Mouse (Mus musculus) cerebellum, adult 8-10 months (tissue): Measurements from ENCODE around the gene Phkg2.

Source experiments
- DNase-seq: peaks from one replicate; pipeline ENCODE4 v3.0.0; 2022

Phkg2 gene

DNA sequence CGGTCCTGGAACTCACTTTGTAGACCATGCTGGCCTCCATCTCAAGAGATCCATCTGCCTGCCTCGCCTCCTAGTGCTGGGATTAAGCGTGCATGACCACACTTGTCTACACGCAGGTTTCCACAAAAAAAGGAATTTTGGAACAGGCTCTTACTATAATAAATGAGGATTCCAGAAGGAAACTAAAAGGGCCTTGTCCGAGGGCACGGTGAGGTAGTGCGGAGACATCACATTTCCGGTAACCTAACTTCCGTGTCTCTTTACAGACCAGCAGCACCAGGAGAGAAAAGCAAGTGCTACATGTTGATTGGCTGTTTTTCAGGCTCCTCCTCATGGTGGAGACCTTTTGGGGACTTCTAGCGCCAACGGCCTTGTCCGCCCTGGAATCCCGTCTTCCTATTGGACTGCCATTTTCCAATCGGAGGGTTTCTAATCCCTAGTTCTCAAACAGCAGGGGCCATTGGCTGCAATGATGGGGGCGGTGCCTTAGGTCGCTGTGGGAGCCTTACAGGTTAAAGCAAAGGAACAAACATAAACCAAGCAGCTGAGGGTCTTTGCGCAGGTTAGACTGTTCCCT is at the start of gene Phkg2:
Phkg2 (plus strand) TSS at position 446 of the 577 bp plus-strand sequence.
- DNase-seq = peak; percentile 89

DNA sequence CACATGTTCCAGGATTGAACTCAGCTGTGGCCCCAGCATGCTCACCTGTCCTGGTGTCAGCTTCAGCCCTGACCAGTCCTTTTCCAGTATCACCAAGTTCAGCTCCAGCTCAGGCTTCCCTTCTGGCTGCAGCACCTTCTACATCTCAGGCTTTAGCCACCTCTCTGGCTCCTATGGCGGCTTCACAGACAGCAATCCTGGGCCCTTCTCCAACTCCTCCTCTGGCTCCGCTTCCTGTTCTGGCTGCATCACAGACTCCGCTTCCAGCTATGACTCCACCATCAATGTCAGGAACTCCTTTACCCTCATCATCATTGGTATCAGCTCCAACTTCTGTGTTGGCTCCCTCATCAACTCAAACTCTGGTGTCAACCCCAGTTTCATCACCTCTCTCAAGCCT is 31.5 kb upstream of the Phkg2 start:
- DNase-seq = no peak

DNA sequence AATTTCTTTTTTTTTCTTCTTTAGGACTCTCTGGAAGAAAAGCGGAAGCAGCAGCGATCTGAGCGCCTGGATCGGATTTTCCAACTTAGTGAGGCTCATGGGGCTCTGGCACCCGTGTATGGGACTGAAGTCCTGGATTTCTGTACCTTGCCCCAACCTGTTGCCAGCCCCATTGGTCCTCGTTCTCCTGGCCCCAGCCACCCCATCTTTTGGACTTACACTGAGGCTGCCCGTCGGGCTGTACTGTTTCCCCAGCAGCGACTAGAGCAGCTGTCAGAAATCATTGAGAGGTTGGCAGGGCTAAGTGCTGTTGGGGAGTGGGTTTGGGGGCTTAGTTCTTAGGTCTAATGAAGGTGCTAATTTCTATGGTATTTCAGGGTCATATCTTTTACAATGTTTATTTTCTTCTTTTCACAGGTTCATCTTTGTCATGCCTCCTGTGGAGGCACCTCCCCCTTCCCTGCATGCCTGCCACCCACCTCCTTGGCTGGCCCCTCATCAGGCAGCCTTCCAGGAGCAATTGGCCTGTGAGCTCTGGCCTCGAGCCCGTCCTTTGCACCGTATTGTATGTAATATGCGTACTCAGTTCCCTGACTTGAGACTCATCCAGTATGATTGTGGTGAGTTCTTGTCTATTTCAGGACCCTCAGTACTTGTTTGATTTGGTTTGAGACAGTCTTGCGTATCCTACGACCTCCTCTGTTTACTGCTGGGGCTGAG is 23.9 kb upstream of the Phkg2 start:
- peak; percentile 70 for DNase-seq

- DNase-seq = no peak
These were observed 21.6 kb upstream of the Phkg2 start for GRCm38 (mm10) chr7:127551558-127551957.

GRCm38 (mm10) chr7:127560580-127560979 is 12.6 kb upstream of the Phkg2 start:
- no peak for DNase-seq

DNA sequence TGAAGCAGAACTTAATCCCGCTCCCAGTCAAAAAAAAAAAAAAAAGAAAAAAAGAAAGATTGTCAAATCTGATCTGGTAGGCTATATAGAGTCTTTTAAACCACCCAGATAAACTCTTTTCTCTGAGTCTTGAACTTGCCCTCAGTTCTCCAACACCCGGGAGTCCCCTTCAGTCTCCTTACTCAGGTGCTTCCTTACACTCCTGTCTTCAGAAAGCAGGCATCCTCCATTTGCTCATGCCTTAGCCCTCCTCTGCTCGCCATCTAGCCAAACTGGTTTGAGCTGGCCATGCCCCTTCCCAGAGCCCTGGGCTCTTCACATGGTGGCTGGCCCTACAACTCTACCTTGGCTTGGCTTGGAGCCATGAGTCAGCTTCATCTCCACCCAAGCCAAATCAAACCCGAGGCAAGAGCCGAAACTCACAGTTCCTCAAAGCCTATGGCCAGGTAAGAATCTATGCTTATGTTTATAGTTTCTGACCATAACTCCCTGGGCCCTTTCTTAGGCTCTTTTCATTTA is 11.7 kb upstream of the Phkg2 start, which contains the start of gene Tmem265:
Tmem265 (plus strand) TSS at position 51 of the 519 bp plus-strand sequence.
- no peak for DNase-seq

DNA sequence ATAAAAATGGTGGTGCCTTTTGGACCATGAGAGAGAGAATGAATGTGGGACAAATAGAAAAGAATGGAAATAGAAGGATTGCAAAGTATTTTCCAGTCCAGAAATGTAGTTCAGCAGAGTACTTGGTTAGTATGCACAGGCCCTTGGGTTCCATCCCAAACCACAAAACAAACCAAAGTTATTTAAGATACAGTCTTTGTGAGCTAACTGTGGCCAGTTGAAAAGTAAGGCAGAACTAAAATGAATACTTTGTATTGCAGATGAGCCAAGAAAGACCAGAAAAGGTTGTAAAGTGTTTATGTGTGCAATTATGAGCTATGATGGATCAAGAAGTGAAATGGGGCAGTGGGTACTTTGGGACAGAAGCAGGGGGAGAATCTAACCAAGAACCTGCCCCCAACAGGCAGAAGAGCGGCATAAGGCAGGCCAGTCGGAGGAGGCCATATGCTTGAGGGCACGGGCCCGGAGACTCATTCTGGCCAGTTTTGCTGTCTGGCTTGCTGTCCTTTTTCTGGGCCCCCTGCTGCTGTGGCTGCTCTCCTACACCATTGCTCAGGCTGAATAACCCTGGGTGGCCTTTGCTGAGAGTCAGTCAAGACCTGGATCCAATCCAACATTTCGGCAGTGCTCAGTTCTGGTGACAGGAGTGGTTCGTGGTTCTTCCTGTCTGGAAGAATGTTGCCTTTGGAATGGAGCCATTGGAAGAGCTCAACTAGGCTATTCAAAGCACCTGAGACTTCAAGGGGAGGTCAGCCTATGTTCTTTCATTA is 8.6 kb upstream of the Phkg2 start:
- DNase-seq = peak; percentile 91

- peak; percentile 38 for DNase-seq
These were observed 416 bp downstream of the Phkg2 start for GRCm38 (mm10) chr7:127573503-127574008.

GRCm38 (mm10) chr7:127574115-127574514 is 975 bp downstream of the Phkg2 start:
- no peak for DNase-seq

GRCm38 (mm10) chr7:127583260-127583659 is 10.1 kb downstream of the Phkg2 start:
- DNase-seq = no peak

GRCm38 (mm10) chr7:127585031-127585430 is 11.9 kb downstream of the Phkg2 start:
- DNase-seq = no peak

DNA sequence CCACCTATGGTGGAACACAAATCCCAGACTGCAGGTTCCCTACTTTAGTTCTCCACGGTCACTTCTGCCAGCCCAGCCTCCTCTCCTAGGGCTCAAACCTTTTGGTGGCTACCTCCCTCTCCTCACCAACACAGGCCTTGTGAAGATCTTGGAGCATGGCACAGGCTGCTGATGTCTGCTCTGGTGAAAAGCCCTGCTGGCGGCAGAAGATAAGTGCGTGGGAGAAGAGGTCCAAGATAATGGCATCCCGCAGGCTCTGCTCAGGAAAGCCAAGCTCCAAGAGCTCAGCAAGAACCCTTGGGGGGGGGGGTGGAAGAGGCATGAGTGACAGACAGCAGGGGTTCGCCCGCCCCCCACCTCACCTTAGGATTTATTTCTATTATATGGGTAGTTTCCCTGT is 13.0 kb downstream of the Phkg2 start:
- DNase-seq = no peak

DNA sequence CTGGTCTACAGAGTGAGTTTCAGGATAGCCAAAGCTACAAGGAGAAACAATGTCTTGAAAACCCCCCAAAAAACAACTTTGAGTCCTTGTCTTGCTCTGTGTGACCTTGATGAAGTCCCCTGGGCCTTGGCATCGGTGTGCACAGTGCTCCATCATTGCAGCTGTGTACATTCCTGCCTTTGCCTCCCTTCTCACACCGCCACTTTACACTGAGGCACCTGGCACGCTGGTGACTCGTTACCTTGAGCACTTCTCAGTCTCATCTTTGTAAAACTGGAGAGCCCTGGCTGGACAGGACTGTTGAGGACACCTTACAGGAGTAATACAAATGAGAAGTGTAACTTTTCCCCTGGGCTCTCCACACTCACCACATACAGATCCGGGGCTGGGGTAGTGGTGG is 14.1 kb downstream of the Phkg2 start:
- no peak for DNase-seq

DNA sequence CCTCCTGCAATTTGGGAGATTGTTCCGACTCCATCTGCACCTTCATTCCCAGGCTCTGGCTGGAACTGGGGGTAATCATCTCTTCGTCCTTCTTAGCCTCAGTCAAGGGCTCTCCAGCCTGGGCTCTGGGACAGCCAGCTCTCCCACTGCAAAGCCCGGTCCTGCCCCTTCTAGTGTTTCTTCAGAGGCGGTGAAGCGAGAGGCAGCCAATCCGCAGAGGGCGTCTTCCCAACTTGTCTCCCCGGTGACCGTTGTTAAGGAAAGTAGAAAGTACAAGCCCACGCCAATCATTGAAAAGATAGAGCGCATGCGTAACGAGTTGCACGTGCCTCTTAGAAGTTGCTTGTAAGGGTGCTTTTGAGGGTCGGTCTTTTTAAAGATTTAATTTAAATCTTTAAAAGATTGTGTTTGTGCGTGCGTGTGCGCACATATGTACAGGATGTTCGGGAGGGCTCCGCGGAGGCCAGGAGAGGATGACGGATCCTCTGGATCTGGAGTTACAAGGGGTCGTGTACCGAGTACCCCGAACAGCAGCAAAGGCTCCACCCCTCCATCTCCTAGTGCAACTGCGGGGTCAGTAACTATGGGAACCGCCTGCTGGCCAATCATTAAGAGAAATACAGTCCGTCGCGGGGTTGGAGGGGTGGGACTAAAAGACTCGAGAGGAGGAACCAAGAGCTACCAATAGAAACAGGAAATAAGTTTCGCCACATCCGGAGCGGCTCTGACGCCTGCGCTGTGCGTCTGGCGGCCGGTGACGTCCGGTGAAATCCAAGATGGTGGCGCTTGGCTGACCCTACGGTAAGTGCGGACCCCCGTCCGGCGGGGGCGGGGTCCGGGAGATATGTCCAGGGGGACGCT is 15.1 kb downstream of the Phkg2 start, which contains the start of the genes Ccdc189 and Rnf40:
Ccdc189 (minus strand) TSS at position 585 of the 861 bp plus-strand sequence.
Rnf40 (plus strand) TSS at position 757 of the 861 bp plus-strand sequence.
- DNase-seq = peak; percentile 85

DNA sequence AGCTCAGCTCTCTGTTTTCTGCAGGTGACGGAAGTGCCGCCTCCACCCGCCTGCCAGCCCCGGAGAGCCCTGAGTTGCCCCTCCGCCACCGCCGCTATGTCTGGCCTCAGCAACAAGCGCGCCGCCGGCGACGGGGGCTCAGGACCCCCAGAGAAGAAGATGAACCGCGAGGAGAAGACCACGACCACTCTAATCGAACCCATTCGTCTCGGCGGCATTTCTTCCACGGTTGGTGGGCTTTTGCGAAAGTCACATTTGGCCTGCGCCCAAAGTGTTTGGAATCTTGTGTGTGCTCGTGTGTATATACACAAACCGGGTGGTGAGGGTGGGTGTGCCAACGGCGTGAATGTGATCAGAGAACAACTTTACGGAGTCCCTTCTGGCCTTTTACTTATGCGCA is 15.8 kb downstream of the Phkg2 start:
- no peak for DNase-seq

- no peak for DNase-seq
These were observed 16.5 kb downstream of the Phkg2 start for GRCm38 (mm10) chr7:127589637-127590036.

GRCm38 (mm10) chr7:127591108-127591507 is 18.0 kb downstream of the Phkg2 start:
- no peak for DNase-seq

DNA sequence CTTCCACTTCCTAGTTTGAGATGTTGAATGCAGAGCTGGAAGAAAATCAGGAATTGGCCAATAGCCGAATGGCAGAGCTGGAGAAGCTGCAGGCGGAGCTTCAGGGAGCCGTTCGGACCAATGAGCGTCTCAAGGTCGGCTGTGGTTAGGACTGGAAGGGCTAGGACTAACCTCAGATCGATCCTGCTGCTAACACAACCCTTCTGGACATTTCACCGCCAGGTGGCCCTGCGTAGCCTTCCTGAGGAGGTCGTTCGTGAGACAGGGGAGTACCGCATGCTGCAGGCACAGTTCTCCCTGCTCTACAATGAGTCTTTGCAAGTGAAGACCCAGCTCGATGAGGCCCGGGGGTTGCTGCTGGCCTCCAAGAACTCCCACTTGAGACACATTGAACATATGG is 19.4 kb downstream of the Phkg2 start:
- DNase-seq = no peak

DNA sequence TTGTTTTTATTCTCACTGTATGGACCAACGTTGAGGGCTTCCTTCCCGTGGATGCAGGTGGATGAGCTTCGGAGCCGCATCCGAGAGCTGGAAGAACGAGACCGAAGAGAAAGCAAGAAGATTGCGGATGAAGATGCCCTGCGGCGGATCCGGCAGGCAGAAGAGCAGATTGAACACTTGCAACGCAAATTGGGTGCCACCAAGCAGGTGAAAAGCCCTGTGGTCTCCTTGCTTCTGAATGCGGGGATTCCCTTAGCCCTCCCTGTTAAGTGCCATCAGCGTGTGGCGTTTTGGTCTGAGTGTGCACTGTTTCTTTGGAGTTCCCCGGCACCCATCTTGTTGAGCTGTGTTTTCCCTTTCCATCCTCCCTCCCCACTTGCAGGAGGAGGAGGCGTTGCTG is 23.6 kb downstream of the Phkg2 start:
- DNase-seq = no peak

- no peak for DNase-seq
These were observed 27.5 kb downstream of the Phkg2 start for GRCm38 (mm10) chr7:127600612-127601011.

DNA sequence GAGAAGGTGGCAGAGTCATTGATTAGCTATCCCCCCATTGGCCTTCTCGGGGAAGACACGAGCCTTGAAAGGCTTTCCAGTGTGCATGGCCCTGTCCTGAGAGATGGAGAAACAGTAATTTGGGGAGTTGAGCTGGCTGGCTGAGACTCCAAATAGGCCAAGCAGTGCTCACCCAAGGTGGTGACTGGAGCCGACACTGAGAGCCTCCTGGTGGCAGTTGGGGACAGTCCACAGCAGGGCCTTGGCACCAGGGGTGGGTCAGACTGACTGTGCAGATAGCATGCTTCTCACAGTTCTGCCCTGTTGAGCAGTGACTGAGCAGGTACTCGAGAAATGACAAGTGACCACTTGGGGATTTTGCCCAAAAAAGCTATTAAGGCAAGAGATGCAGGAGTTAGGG is 28.6 kb downstream of the Phkg2 start:
- no peak for DNase-seq

GRCm38 (mm10) chr7:127602903-127603302 is 29.8 kb downstream of the Phkg2 start:
- DNase-seq = no peak
